Mouse (Mus musculus) embryonic facial prominence, embryonic 10.5 days (tissue): ENCODE data around the gene Gm5565. TPM values are rescaled to one million over a fixed set of nuclear protein-coding genes. Genes with fewer than 3 reads are reported as not detected.
A peak's percentile ranks its signal among the peaks of the same experiment; 100 is the strongest.
"Not testable (repeated sequence)": the region's sequence is repeated elsewhere in the genome, so short reads cannot be mapped to it uniquely, and the experiment has no call there.

Experiments used
- DNase-seq: peaks from one replicate; pipeline ENCODE4 v3.0.0-alpha.2; 2017; ENCODE audit warnings: low spot score
- H3K27ac ChIP-seq: fragments of 300-500 bp; sonication (generic); replicated peaks from 2 replicates; pipeline ENCODE4 v1.5.1; 2016; ENCODE audit warnings: mild to moderate bottlenecking
- H3K27me3 ChIP-seq: fragments of 300-500 bp; sonication (generic); replicated peaks from 2 replicates; pipeline ENCODE4 v1.6.1; 2016; ENCODE audit warnings: low read depth, mild to moderate bottlenecking; ENCODE audit not compliant: poor library complexity, severe bottlenecking
- H3K36me3 ChIP-seq: fragments of 300-500 bp; sonication (generic); replicated peaks from 2 replicates; pipeline ENCODE4 v1.6.1; 2016; ENCODE audit warnings: mild to moderate bottlenecking, moderate library complexity
- H3K4me1 ChIP-seq: fragments of 300-500 bp; sonication (generic); 2 replicates; pipeline ENCODE4 v1.6.1; 2016
- H3K4me3 ChIP-seq: fragments of 300-500 bp; sonication (generic); 2 replicates; pipeline ENCODE4 v1.5.1; 2016; ENCODE audit warnings: mild to moderate bottlenecking, moderate library complexity
- H3K9me3 ChIP-seq: fragments of 300-500 bp; sonication (generic); 2 replicates; pipeline ENCODE4 v1.6.1; 2016; ENCODE audit warnings: mild to moderate bottlenecking
- WGBS: fragments of 180-500 bp; shearing (Covaris S2); methylation state at CpG from one replicate; pipeline ENCODE4 v1.1.7; 2016; 5-methylcytosine and 5-hydroxymethylcytosine counted together
- polyA plus RNA-seq: library from polyadenylated mRNA; unstranded; fragments of >200 nt; fragmentation: Nextera tagmentation; extraction: Ambion mirVana; gene quantifications from 2 replicates; pipeline ENCODE4 v1.2.1, GENCODE M21; 2016

Gene Gm5565
- polyA plus RNA-seq, 1 experiment from 2014 or later: not detected

GRCm38 (mm10) chr5:146172744-146173143, 12.4 kb upstream of the Gm5565 start:
- not testable (repeated sequence) for H3K36me3 ChIP-seq, H3K27ac ChIP-seq, H3K27me3 ChIP-seq, H3K4me3 ChIP-seq, H3K4me1 ChIP-seq, DNase-seq
- 65% methylated on average over 4 of the region's 4 CpGs for WGBS
- H3K9me3 ChIP-seq: peaks cover 29% of the 10 kb centered on the region

- H3K9me3 ChIP-seq: peaks cover 29% of the 10 kb centered on the region
- not testable (repeated sequence) for H3K27me3 ChIP-seq, H3K4me3 ChIP-seq, H3K4me1 ChIP-seq, H3K36me3 ChIP-seq, DNase-seq, H3K27ac ChIP-seq
- WGBS: 86% methylated on average over 2 of the region's 2 CpGs
Observed at GRCm38 (mm10) chr5:146170621-146171020, 10.3 kb upstream of the Gm5565 start, which contains the start of gene Gm6309. Gene Gm6309, minus strand, starts transcription at chr5:146170721.

- H3K27ac ChIP-seq, DNase-seq, H3K4me1 ChIP-seq, H3K36me3 ChIP-seq, H3K27me3 ChIP-seq, H3K4me3 ChIP-seq: not testable (repeated sequence)
- H3K9me3 ChIP-seq: peaks cover 24% of the 10 kb centered on the region
- 91% methylated on average over 4 of the region's 4 CpGs for WGBS
Observed at GRCm38 (mm10) chr5:146158326-146158725, 2.0 kb downstream of the Gm5565 start.

GRCm38 (mm10) chr5:146150454-146150853, 9.9 kb downstream of the Gm5565 start:
- H3K36me3 ChIP-seq: no peaks in the 10 kb centered on the region
- peaks cover 32% of the 10 kb centered on the region for H3K9me3 ChIP-seq
- no peaks in the 10 kb centered on the region for H3K27me3 ChIP-seq
- no peak overlapping the region for H3K27ac ChIP-seq
- 73% methylated on average over 3 of the region's 3 CpGs for WGBS
- no peak overlapping the region for H3K4me3 ChIP-seq
- DNase-seq: no peak
- H3K4me1 ChIP-seq: no peaks in the 10 kb centered on the region

GRCm38 (mm10) chr5:146147903-146148302, 12.4 kb downstream of the Gm5565 start:
- 42% methylated on average over 2 of the region's 2 CpGs for WGBS
- DNase-seq: peak; percentile 22
- Histone ChIP-seq H3K9me3 (peaks cover 45% of the 10 kb centered on the region), H3K27ac (no peak overlapping the region), H3K27me3 (no peaks in the 10 kb centered on the region), H3K4me3 (no peak overlapping the region), H3K4me1 (no peaks in the 10 kb centered on the region), H3K36me3 (no peaks in the 10 kb centered on the region)

Other genes with a start within 250 kb of the Gm5565 start
- gene Cyp3a25, start 150.9 kb downstream of the Gm5565 start, polyA plus RNA-seq: not detected in 2 replicates
- gene Cyp3a59, start 81.3 kb downstream of the Gm5565 start, polyA plus RNA-seq: not detected in 2 replicates
- not detected in 2 replicates for gene Gm6309, start 10.2 kb upstream of the Gm5565 start, polyA plus RNA-seq
- not detected in 2 replicates for gene 1700001J03Rik, start 24.8 kb upstream of the Gm5565 start, polyA plus RNA-seq
- 28.7 and 30.7 TPM in 2 replicates for gene Rnf6, start 61.0 kb upstream of the Gm5565 start, polyA plus RNA-seq
- gene Cdk8, start 70.7 kb upstream of the Gm5565 start, polyA plus RNA-seq: 25.0 and 26.6 TPM in 2 replicates
- gene Wasf3, start 224.4 kb upstream of the Gm5565 start, polyA plus RNA-seq: 7.7 and 8.7 TPM in 2 replicates